Mouse (Mus musculus): Measurements from ENCODE around the gene Hepacam. TPM values are rescaled to one million over a fixed set of nuclear protein-coding genes. Genes with fewer than 3 reads are reported as not detected.
A peak's percentile ranks its signal among the peaks of the same experiment; 100 is the strongest.

Gene Hepacam
- total RNA-seq, 2 experiments from 2014 or later, result 65.9 to 68.1 TPM

GRCm38 (mm10) chr9:37362881-37363280 is 4.3 kb upstream of the Hepacam start:
- H3K27ac ChIP-seq, result peak overlapping the region; percentile 85
- no peak for DNase-seq (ENCODE audit: low spot score in 2 of 2)
- no peak overlapping the region for H3K4me3 ChIP-seq
- no peak for TF ChIP-seq CTCF (conservative IDR thresholded peaks at IDR 0.05)

- no peak for DNase-seq (ENCODE audit: low spot score in 2 of 2)
- no peak for TF ChIP-seq CTCF (conservative IDR thresholded peaks at IDR 0.05)
- Histone ChIP-seq H3K27ac (peak overlapping the region; percentile 85), H3K4me3 (no peak overlapping the region)
Measured at GRCm38 (mm10) chr9:37363551-37363950, 3.6 kb upstream of the Hepacam start.

GRCm38 (mm10) chr9:37364392-37364791 is 2.8 kb upstream of the Hepacam start:
- DNase-seq (ENCODE audit: low spot score in 2 of 2), result no peak
- Histone ChIP-seq H3K4me3 (no peak overlapping the region), H3K27ac (peak overlapping the region; percentile 85)
- no peak for TF ChIP-seq CTCF (conservative IDR thresholded peaks at IDR 0.05)

GRCm38 (mm10) chr9:37365706-37366105 is 1.4 kb upstream of the Hepacam start:
- DNase-seq (ENCODE audit: low spot score in 2 of 2), result no peak
- no peak for TF ChIP-seq CTCF (conservative IDR thresholded peaks at IDR 0.05)
- Histone ChIP-seq H3K4me3 (no peak overlapping the region), H3K27ac (peak overlapping the region; percentile 98)

GRCm38 (mm10) chr9:37368081-37368830 is 1.1 kb downstream of the Hepacam start:
- TF ChIP-seq CTCF (conservative IDR thresholded peaks at IDR 0.05), result peak; percentile 68
- peak overlapping the region; percentile 47 for H3K4me3 ChIP-seq
- peak overlapping the region; percentile 98 for H3K27ac ChIP-seq

GRCm38 (mm10) chr9:37368860-37369259 is 1.7 kb downstream of the Hepacam start:
- peak; percentile 47 for TF ChIP-seq CTCF (conservative IDR thresholded peaks at IDR 0.05)
- no peak for DNase-seq (ENCODE audit: low spot score in 2 of 2)
- H3K27ac ChIP-seq, result peak overlapping the region; percentile 98

More at GRCm38 (mm10) chr9:37368081-37368830, 1.1 kb downstream of the Hepacam start:
- DNase-seq (ENCODE audit: low spot score in 2 of 2), result no peak

GRCm38 (mm10) chr9:37371232-37371801 is 4.2 kb downstream of the Hepacam start:
- Histone ChIP-seq H3K4me3 (no peak overlapping the region; the same call in 1 of the 2 replicates), H3K27ac (peak overlapping the region; percentile 2; the same call in 1 of the 2 replicates)
- no peak for DNase-seq (ENCODE audit: low spot score in 2 of 2)
- TF ChIP-seq CTCF (conservative IDR thresholded peaks at IDR 0.05), result no peak

More at GRCm38 (mm10) chr9:37368860-37369259, 1.7 kb downstream of the Hepacam start:
- peak overlapping the region; percentile 47 for H3K4me3 ChIP-seq

GRCm38 (mm10) chr9:37375718-37376117 is 8.6 kb downstream of the Hepacam start:
- no peak for TF ChIP-seq CTCF (conservative IDR thresholded peaks at IDR 0.05)
- Histone ChIP-seq H3K27ac (no peak overlapping the region; the same call in 1 of the 2 replicates), H3K4me3 (no peak overlapping the region)

GRCm38 (mm10) chr9:37383161-37383560 is 16.0 kb downstream of the Hepacam start:
- DNase-seq (ENCODE audit: low spot score in 2 of 2), result no peak
- no peak for TF ChIP-seq CTCF (conservative IDR thresholded peaks at IDR 0.05)
- Histone ChIP-seq H3K4me3 (no peak overlapping the region), H3K27ac (no peak overlapping the region)

More at GRCm38 (mm10) chr9:37375718-37376117, 8.6 kb downstream of the Hepacam start:
- DNase-seq (ENCODE audit: low spot score in 2 of 2), result no peak

- no peak for DNase-seq (ENCODE audit: low spot score in 2 of 2)
- TF ChIP-seq CTCF (conservative IDR thresholded peaks at IDR 0.05), result peak; percentile 61
- Histone ChIP-seq H3K27ac (peak overlapping the region; percentile 82), H3K4me3 (peak overlapping the region; percentile 56)
Measured at GRCm38 (mm10) chr9:37384284-37385182, 17.4 kb downstream of the Hepacam start.

- no peak for DNase-seq (ENCODE audit: low spot score in 2 of 2)
- Histone ChIP-seq H3K4me3 (no peak overlapping the region), H3K27ac (no peak overlapping the region)
- TF ChIP-seq CTCF (conservative IDR thresholded peaks at IDR 0.05), result no peak
Measured at GRCm38 (mm10) chr9:37390891-37391290, 23.7 kb downstream of the Hepacam start.

GRCm38 (mm10) chr9:37392071-37392470 is 24.9 kb downstream of the Hepacam start:
- Histone ChIP-seq H3K27ac (no peak overlapping the region), H3K4me3 (no peak overlapping the region)
- no peak for TF ChIP-seq CTCF (conservative IDR thresholded peaks at IDR 0.05)
- no peak for DNase-seq (ENCODE audit: low spot score in 2 of 2)

Data from layer of hippocampus, adult 2 months (tissue).